Mouse (Mus musculus): Measurements from ENCODE around the gene Mcm10. TPM values are rescaled to one million over a fixed set of nuclear protein-coding genes. Genes with fewer than 3 reads are reported as not detected.

The Mcm10 gene
- polyA plus RNA-seq, 1 experiment from 2014 or later: 5.9 TPM

- H3K27ac ChIP-seq (replicated peaks): no peak overlapping the region
- H3K4me2 ChIP-seq: no peak overlapping the region
- H3K27me3 ChIP-seq: no peaks in the 10 kb centered on the region
- no peaks in the 10 kb centered on the region for H3K9me3 ChIP-seq
- no peaks in the 10 kb centered on the region for H3K36me3 ChIP-seq
- no peak overlapping the region for H3K9ac ChIP-seq
- 84% methylated on average over 3 of the region's 3 CpGs for WGBS
- H3K4me3 ChIP-seq: no peak overlapping the region
- ATAC-seq (ENCODE audit: low FRiP score, low read depth): no peak
- H3K4me1 ChIP-seq (replicated peaks): no peaks in the 10 kb centered on the region
Measured at GRCm38 (mm10) chr2:4998905-4999304, 13.7 kb downstream of the Mcm10 start.

DNA sequence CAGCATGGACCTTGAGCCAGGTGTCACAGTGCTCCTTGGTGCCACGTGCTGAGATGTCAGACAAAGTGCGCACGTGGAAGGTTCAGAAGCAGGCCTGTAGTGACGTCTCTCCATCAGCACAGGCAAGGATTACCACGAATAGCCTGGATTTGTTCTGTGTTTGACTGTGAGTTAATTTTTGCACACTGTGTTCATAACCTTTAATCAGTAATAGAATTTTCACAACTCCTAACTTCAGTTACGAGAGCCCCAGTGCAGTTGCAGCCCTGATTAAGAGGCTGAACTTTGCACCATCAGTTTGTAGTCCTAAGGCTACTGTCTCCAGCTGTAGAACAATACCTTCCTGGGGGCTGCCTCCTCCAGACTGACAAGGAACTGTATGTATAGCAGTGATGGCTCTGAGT is 16.2 kb downstream of the Mcm10 start:
- H3K27me3 ChIP-seq: no peaks in the 10 kb centered on the region
- no peaks in the 10 kb centered on the region for H3K36me3 ChIP-seq
- no peak overlapping the region for H3K4me2 ChIP-seq
- no peak for ATAC-seq (ENCODE audit: low FRiP score, low read depth)
- no peak overlapping the region for H3K4me3 ChIP-seq
- no peak overlapping the region for H3K9ac ChIP-seq
- H3K27ac ChIP-seq (replicated peaks): no peak overlapping the region
- WGBS: 95% methylated on average over 6 of the region's 6 CpGs
- no peaks in the 10 kb centered on the region for H3K4me1 ChIP-seq (replicated peaks)
- H3K9me3 ChIP-seq: no peaks in the 10 kb centered on the region

DNA sequence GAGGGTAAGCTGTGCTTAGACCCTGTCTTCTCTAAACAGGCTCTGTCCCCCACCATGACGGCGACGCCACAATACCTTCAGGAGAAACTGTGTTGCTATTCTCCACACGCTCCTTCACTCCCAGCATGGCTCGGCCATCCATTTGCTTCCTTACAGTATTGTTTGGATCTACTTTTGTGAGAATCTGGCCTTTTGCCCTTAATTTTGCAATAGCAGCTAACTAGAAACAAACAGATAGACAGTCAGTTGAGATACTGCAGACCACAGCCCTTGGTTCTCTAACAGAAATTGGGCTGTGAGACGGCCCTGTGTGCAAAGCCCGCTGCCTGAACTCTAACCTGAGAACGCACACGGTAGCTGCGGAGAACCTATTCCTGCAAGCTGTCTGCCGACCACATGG is 16.9 kb downstream of the Mcm10 start:
- ATAC-seq (ENCODE audit: low FRiP score, low read depth): no peak
- no peak overlapping the region for H3K27ac ChIP-seq (replicated peaks)

GRCm38 (mm10) chr2:4994436-4994835 is 18.2 kb downstream of the Mcm10 start:
- Histone ChIP-seq H3K27ac (replicated peaks) (no peak overlapping the region), H3K36me3 (no peaks in the 10 kb centered on the region), H3K9me3 (no peaks in the 10 kb centered on the region), H3K4me1 (replicated peaks) (no peaks in the 10 kb centered on the region), H3K27me3 (no peaks in the 10 kb centered on the region), H3K4me2 (no peak overlapping the region), H3K9ac (no peak overlapping the region), H3K4me3 (no peak overlapping the region)
- no peak for ATAC-seq (ENCODE audit: low FRiP score, low read depth)
- 91% methylated on average over 4 of the region's 4 CpGs for WGBS

More for the DNA sequence above, 16.9 kb downstream of the Mcm10 start:
- H3K36me3 ChIP-seq: no peaks in the 10 kb centered on the region
- H3K4me3 ChIP-seq: no peak overlapping the region
- H3K27me3 ChIP-seq: no peaks in the 10 kb centered on the region
- WGBS: 94% methylated on average over 11 of the region's 11 CpGs
- H3K9ac ChIP-seq: no peak overlapping the region
- H3K4me1 ChIP-seq (replicated peaks): no peaks in the 10 kb centered on the region
- no peaks in the 10 kb centered on the region for H3K9me3 ChIP-seq
- H3K4me2 ChIP-seq: no peak overlapping the region

DNA sequence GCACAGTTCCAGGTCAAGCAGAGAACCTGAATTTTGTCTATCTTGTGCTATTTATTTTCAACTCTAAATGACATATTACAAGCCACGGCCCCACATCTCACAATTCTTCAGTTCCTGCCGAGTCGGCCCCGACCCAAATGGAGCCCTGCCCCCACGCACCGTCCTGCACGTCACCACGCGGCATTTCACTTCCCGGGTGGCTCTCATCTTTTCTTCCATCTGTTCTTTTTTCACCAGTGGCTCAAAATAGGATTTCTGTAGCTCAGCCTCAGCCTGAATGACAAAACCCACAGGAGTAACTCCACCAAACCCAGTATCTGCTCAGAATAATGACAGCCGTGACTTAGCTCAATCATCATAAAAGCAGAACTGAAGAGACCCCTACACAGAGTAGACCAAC is 19.0 kb downstream of the Mcm10 start:
- 87% methylated on average over 11 of the region's 11 CpGs for WGBS
- H3K27ac ChIP-seq (replicated peaks): no peak overlapping the region
- no peak for ATAC-seq (ENCODE audit: low FRiP score, low read depth)
- H3K27me3 ChIP-seq: no peaks in the 10 kb centered on the region
- H3K9me3 ChIP-seq: no peaks in the 10 kb centered on the region
- H3K4me2 ChIP-seq: no peak overlapping the region
- no peaks in the 10 kb centered on the region for H3K36me3 ChIP-seq
- H3K4me1 ChIP-seq (replicated peaks): no peaks in the 10 kb centered on the region
- no peak overlapping the region for H3K4me3 ChIP-seq
- no peak overlapping the region for H3K9ac ChIP-seq

DNA sequence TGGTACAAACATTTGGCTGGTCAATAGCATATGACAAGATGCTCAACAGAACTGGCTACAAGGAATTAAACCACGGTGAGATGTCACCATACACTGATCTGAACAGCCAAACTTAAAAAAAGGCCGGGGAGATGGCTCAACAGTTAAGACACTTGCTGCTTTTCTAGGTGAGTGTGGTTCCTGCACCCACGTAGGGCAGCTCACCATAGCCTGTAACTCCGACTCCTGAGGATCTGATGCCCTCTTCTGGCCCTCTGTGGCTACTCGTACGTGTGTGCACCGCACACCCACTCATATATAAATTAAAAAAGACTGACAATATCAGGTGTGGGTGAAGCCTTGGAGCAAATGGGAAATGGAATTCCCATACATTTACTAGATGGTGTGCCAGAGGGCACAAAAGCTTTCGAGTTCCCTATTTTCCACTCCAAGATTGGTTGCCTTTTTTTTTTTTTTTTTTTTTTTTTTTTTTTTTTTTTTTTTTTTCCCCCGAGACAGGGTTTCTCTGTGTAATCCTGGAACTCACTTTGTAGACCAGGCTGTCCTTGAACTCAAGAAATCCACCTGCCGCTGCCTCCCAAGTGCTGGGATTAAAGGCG is 23.7 kb downstream of the Mcm10 start:
- Histone ChIP-seq H3K9ac (no peak overlapping the region), H3K27ac (replicated peaks) (no peak overlapping the region), H3K36me3 (no peaks in the 10 kb centered on the region), H3K27me3 (no peaks in the 10 kb centered on the region), H3K4me1 (replicated peaks) (no peaks in the 10 kb centered on the region), H3K4me3 (no peak overlapping the region), H3K4me2 (no peak overlapping the region), H3K9me3 (no peaks in the 10 kb centered on the region)
- 82% methylated on average over 11 of the region's 11 CpGs for WGBS
- no peak for ATAC-seq (ENCODE audit: low FRiP score, low read depth)

- H3K4me1 ChIP-seq (replicated peaks): no peaks in the 10 kb centered on the region
- no peak overlapping the region for H3K4me2 ChIP-seq
- no peak overlapping the region for H3K4me3 ChIP-seq
- H3K36me3 ChIP-seq: no peaks in the 10 kb centered on the region
- H3K27me3 ChIP-seq: no peaks in the 10 kb centered on the region
- 84% methylated on average over 8 of the region's 8 CpGs for WGBS
- H3K9me3 ChIP-seq: no peaks in the 10 kb centered on the region
- no peak overlapping the region for H3K27ac ChIP-seq (replicated peaks)
- H3K9ac ChIP-seq: no peak overlapping the region
- no peak for ATAC-seq (ENCODE audit: low FRiP score, low read depth)
Measured at GRCm38 (mm10) chr2:4987388-4988180, 25.0 kb downstream of the Mcm10 start.

DNA sequence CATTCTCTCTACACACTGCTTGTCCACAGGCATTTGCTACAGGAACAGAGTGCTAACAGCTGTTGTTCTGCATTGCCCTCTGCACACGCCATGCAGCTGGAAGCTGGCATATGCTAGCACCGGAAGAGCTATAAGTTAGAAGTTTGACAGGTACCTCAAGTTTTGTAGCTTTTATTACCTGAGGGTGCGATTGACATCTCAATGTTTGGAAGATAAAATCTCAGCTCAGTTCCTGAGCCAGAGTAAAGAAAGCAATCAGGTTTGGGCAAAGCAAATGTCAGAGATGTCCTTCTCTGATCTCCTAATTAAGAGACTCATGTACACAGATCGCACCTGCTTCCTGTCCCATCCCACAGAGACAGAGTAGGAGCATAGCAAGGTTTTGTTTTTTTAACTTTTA is 25.8 kb downstream of the Mcm10 start:
- no peaks in the 10 kb centered on the region for H3K9me3 ChIP-seq
- 90% methylated on average over 4 of the region's 4 CpGs for WGBS

GRCm38 (mm10) chr2:4985000-4985399 is 27.6 kb downstream of the Mcm10 start:
- WGBS: 86% methylated on average over 6 of the region's 6 CpGs

More for the DNA sequence above, 25.8 kb downstream of the Mcm10 start:
- no peaks in the 10 kb centered on the region for H3K36me3 ChIP-seq
- no peak overlapping the region for H3K27ac ChIP-seq (replicated peaks)
- no peak overlapping the region for H3K4me2 ChIP-seq
- no peak overlapping the region for H3K9ac ChIP-seq
- no peaks in the 10 kb centered on the region for H3K27me3 ChIP-seq
- no peak overlapping the region for H3K4me3 ChIP-seq
- no peak for ATAC-seq (ENCODE audit: low FRiP score, low read depth)
- H3K4me1 ChIP-seq (replicated peaks): no peaks in the 10 kb centered on the region

DNA sequence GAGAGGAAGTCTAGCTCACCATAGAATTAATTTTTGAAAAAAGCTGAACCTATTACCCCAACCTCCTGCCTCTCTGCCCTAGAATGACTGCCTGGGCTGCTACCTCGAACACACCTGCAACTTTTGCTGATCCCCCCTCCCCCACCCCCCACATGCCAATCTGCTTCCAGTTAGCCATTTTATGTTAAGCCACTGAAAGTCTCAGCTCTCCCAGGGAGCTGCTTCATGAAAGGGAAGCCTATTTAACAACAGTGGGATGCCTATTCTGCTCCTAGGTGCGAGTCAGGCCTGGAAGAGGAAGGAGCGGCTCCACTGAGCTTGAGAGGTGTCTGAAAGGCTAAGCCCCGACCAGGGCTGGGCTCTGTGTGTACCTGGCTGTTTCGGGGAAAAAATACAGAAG is 28.6 kb downstream of the Mcm10 start:
- Histone ChIP-seq H3K4me1 (replicated peaks) (0 out of 2 replicates have a peak, but pooled peaks cover under 1% of the 10 kb centered on the region), H3K27ac (replicated peaks) (no peak overlapping the region), H3K4me3 (no peak overlapping the region), H3K36me3 (no peaks in the 10 kb centered on the region), H3K4me2 (no peak overlapping the region), H3K9me3 (no peaks in the 10 kb centered on the region), H3K27me3 (no peaks in the 10 kb centered on the region), H3K9ac (no peak overlapping the region)
- 34% methylated on average over 5 of the region's 5 CpGs for WGBS
- no peak for ATAC-seq (ENCODE audit: low FRiP score, low read depth)

More at GRCm38 (mm10) chr2:4985000-4985399, 27.6 kb downstream of the Mcm10 start:
- Histone ChIP-seq H3K9ac (no peak overlapping the region), H3K27ac (replicated peaks) (no peak overlapping the region), H3K36me3 (no peaks in the 10 kb centered on the region), H3K4me2 (no peak overlapping the region), H3K4me3 (no peak overlapping the region), H3K9me3 (no peaks in the 10 kb centered on the region), H3K4me1 (replicated peaks) (no peaks in the 10 kb centered on the region), H3K27me3 (no peaks in the 10 kb centered on the region)
- ATAC-seq (ENCODE audit: low FRiP score, low read depth): no peak

DNA sequence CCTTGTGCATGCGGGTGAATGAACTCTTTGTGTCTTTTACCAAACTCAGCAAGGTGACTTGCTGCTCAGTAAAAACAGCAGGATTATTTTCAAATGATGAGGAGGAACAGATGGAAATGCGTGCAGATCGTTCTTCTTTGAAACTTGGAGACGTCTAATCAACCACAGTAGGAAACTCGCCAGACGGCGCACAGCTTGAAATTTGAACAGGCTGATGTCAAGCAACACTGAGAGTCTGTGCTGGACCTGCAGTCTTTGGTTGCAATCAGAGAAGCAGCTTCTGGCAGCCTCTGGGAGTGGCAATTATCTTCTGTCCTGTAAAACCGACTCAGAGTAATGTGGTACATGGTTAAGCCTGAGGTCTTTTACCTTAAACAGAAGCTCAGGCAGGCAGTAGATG is 34.5 kb downstream of the Mcm10 start:
- Histone ChIP-seq H3K4me2 (no peak overlapping the region), H3K27me3 (no peaks in the 10 kb centered on the region), H3K4me3 (no peak overlapping the region), H3K9ac (no peak overlapping the region), H3K27ac (replicated peaks) (peak overlapping the region; percentile 20; the same call in 1 of the 2 replicates), H3K9me3 (no peaks in the 10 kb centered on the region), H3K36me3 (no peaks in the 10 kb centered on the region), H3K4me1 (replicated peaks) (0 out of 2 replicates have a peak, but pooled peaks cover 3% of the 10 kb centered on the region)
- 32% methylated on average over 8 of the region's 8 CpGs for WGBS
- ATAC-seq (ENCODE audit: low FRiP score, low read depth): peak; percentile 61; the same call in 1 of the 2 replicates

DNA sequence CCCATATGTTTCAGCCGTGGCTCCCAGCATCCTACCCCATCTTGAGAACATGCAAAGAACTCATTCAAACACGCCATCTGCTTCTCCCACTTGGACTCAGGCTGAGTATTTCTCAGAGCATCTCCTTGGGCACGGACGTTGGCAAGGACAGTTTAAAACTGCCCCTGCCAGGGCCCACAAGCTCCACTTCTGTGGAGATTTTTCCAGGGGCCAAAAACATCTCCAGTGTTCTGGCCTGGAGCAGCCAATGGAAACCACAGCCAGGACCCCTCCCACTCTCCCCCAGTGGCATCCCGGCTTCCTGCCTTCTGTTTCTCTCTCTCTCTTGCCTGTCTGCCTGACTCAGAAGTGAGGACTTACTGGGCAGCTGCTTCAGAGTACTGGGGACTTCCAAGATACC is 36.8 kb downstream of the Mcm10 start, which contains the start of gene Ucma:
Gene Ucma (plus strand): TSS at position 316 of the 400 bp plus-strand sequence.
- peak; percentile 42; the same call in 1 of the 2 replicates for ATAC-seq (ENCODE audit: low FRiP score, low read depth)
- H3K9ac ChIP-seq: no peak within 1 kb of the TSS
- no peak within 1 kb of the TSS for H3K27ac ChIP-seq (replicated peaks)
- H3K36me3 ChIP-seq: no peaks in the 10 kb centered on the region
- no peaks in the 10 kb centered on the region for H3K9me3 ChIP-seq
- 0 out of 2 replicates have a peak, but pooled peaks cover 3% of the 10 kb centered on the region for H3K4me1 ChIP-seq (replicated peaks)
- 71% methylated on average over 5 of the region's 5 CpGs for WGBS
- H3K27me3 ChIP-seq: no peaks in the 10 kb centered on the region
- no peak within 1 kb of the TSS for H3K4me2 ChIP-seq
- no peak within 1 kb of the TSS for H3K4me3 ChIP-seq

Measured in hindbrain, embryonic 15.5 days (tissue).